Mouse (Mus musculus) CD4-positive helper T cell, adult 2 months (primary cell): ENCODE results near the gene Zdhhc17.
A peak's percentile ranks its signal among the peaks of the same experiment; 100 is the strongest.

Experiments
- DNase-seq: peaks from one replicate; pipeline ENCODE4 v3.0.0-alpha.2; 2012; ENCODE audit warnings: low read depth, missing footprints, low spot score

The Zdhhc17 gene

DNA sequence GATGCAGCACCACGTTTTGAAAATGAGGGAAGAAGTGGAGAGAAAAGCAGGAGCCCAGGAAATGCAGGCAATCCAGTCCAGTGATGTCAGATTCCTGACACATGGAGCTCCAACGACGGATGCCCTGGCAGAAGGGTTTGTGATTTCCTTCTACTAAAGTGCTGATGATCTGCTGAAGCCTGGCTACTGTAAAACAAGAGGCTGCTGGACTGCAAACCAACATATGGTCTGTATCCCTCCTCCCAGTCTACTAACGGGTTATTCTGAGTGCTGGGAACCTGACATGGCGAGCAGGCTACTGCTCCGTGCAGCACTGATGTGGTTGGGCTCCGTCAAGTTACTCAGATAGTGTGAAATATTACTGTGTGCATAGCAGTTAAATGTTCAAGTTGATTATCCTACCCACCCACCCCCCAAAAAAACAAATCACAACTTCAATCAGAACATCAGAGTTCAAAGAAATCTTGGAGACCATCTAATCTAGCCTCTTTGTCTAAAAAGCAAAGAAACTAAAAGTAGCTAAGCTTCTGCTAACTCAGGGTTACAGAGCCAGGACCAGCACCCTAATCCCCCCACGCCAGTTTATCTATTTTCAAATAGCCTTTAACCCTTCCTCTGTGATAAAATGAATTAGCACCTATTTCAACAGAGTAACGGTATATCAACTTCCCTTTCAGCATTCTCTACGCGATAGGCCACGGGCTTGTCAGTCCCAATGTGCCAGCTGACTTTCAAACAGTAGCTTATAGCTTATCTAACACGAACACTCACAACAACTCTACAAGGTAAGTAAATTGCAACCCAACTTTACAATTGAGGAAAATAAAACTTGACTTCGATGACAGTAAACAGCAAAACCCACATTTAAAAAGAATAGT, 4.1 kb downstream of the Zdhhc17 start:
- no peak for DNase-seq

- DNase-seq = no peak
These were observed 5.7 kb downstream of the Zdhhc17 start for GRCm38 (mm10) chr10:111004220-111004619.

DNA sequence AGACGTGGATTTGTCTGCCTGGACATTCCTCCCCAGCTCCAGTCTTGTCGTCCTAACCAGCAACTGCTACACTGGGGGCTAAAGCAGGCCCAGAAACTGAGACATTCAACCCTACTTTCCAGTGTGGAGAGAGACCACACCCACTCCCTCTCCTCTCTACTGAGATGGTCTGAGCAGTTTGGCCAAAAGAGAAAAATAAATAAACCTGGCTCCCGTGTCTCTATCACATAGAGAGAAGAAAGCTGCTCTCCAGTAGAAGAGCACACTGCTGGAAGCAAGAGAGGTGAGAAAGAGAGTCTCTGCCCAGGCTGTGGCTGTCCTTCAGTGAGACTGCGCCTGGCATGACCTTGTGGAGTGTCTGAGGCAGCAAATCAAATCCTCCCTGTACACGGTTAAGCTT, 10.7 kb downstream of the Zdhhc17 start:
- no peak for DNase-seq

GRCm38 (mm10) chr10:110997180-110997579, 12.8 kb downstream of the Zdhhc17 start:
- no peak for DNase-seq

DNA sequence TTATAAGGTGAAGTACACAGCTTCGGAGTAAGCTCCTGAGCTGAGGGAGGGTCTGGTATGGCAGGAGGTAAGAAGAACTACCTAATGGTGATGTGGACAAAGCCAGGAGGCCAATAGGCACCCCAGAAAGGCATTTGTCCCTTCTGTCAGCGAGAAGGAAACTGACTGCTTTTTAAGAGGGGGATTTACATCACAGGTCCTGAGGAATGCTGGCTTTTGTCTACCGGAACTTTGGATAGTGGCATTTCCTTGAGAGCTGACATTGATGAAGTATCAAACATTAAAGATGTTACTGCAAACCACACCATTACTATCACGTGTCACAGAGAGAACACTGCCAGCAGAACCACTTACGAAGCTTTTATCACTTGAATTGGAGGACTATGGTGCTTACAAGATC, 15.2 kb downstream of the Zdhhc17 start:
- no peak for DNase-seq

DNA sequence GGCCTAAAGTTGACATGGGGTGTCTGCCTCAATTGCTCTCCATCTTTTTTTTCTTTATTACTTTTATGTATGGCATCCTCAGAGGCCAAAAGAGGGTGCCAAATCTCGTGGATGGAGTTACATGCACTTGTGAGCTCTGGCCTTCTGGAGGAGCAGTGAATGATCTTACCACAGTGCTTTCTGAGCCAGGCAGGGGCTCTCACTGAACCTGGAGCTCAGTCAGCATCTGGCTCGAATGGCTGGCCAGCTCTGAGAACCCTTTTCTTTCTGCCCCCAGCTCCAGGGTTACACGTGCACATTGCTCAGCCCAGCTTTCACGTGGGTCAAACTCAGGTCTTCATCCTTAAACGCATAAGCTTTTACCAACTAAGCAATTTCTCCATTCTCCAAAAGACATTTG, 16.7 kb downstream of the Zdhhc17 start:
- DNase-seq = no peak

GRCm38 (mm10) chr10:110992047-110992431, 17.9 kb downstream of the Zdhhc17 start:
- no peak for DNase-seq

GRCm38 (mm10) chr10:110991307-110992046, 18.5 kb downstream of the Zdhhc17 start:
- DNase-seq = no peak

DNA sequence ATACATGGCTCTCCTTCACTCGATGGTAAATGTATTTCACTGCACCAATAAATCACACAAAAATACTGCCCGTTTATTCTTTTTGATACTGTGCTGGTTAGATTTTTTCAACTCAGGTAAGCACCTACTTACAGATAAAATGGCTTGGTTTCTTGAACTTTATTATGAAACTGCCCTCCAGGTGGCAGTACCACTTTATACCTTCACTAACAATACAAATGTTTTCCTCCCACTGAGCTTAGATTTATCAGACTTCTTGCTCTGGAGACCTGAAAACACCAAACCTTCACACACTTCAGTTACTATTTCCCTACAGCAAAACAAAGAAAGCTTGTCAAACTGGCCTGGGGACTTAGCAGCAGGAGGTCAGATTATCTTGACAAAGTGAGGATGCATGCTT, 20.2 kb downstream of the Zdhhc17 start:
- peak; percentile 57 for DNase-seq

GRCm38 (mm10) chr10:110986682-110987081, 23.3 kb downstream of the Zdhhc17 start:
- DNase-seq = no peak

GRCm38 (mm10) chr10:110982771-110983170, 27.2 kb downstream of the Zdhhc17 start:
- DNase-seq = no peak

DNA sequence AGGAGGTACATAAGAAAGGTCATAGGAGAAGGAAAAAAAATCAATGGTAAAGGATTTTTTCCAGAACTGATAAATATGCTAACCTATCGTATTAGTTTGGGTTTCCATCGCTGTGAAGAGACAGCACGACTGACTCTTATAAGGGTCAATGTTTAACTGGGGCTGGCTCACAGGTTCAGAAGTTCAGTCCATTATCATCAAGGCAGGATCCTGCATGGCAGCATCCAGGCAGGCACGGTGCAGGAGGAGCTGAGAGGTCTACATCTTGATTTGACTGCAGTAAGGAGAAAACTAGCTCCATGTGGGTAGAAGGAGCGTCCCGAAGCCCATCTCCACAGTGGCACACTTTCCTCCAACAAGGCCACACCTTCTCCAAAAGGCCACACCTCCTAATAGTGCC, 29.5 kb downstream of the Zdhhc17 start:
- no peak for DNase-seq

DNA sequence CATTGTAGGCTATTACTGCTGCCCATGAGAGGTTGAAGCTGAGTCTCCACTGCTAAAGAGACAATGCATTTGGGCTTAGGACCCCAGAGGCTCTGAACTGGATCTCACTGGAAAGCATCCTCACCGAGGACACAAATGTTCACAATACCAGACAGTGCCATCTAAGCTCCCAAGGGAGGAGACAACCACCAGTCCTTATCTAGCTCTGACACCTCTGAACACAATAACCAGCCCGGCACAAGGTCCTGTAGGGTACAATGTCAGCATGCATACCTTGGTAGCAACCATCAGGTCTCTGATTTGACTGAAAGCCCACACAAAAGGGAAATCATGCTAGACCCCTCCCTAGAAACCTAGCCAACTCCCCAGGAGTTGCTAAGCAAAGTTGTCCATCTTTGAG, 30.5 kb downstream of the Zdhhc17 start:
- no peak for DNase-seq

- DNase-seq = no peak
These were observed 32.6 kb downstream of the Zdhhc17 start for GRCm38 (mm10) chr10:110977379-110977778.

DNA sequence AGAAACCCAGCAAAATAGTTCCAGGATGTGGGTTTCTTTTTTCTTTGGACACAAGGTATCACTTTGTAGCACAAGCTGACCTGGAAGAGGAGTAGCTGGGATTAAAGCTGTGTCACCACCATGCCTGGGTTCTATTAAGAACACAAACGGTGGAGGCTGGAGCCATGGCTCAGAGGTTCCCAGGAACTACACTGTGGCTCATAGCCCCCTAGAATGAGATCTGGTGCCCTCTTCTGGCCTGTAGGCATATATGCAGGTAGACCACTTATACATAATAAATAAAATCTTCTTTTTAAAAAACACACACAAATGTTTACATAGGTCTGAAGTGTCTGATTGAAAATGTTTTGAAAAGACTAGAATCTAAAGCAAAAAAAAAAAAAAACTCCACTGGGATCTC, 33.9 kb downstream of the Zdhhc17 start:
- peak; percentile 24 for DNase-seq

- DNase-seq = no peak
These were observed 35.1 kb downstream of the Zdhhc17 start for GRCm38 (mm10) chr10:110974885-110975284.

DNA sequence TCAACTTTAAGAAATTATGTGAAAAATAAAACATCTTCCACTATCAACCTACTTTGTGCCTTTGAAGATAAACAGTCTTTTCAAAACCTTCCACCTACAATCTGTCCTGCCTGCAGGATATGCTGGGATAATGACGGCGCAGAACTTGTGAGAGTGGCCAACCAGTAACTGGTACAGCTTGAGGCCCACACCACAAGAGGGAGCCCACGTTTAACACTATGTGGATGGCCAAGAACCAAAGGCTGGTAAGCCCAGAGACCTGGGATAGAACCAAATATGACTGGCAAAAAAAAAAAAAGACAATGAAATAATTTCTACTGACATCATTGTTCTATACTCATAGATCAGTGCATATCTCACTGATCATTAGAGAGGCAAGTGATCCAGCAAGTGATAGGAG, 35.5 kb downstream of the Zdhhc17 start:
- DNase-seq = peak; percentile 11

- no peak for DNase-seq
These were observed 37.9 kb downstream of the Zdhhc17 start for GRCm38 (mm10) chr10:110971998-110972397.

GRCm38 (mm10) chr10:110971483-110971882, 38.5 kb downstream of the Zdhhc17 start:
- no peak for DNase-seq

- DNase-seq = no peak
These were observed 38.9 kb downstream of the Zdhhc17 start for GRCm38 (mm10) chr10:110971044-110971443.

DNA sequence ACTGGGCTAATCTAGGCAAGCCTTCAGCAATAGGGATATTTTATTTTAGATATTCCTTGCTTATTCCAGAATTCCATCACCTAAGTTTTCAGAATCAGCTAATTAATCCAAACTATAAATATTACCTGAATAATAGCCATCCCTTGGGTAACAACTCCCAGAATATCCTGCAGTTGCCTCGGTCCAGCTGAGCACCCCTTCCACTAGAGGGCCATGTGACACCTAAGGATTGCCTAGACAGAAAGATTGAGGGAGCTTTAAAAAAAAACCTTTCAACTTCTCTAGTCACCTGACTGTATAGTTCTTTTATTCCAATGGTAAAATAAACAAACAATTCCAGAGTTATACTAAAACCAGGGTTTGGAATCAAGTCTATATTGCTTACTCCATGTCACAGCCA, 47.8 kb downstream of the Zdhhc17 start:
- no peak for DNase-seq

DNA sequence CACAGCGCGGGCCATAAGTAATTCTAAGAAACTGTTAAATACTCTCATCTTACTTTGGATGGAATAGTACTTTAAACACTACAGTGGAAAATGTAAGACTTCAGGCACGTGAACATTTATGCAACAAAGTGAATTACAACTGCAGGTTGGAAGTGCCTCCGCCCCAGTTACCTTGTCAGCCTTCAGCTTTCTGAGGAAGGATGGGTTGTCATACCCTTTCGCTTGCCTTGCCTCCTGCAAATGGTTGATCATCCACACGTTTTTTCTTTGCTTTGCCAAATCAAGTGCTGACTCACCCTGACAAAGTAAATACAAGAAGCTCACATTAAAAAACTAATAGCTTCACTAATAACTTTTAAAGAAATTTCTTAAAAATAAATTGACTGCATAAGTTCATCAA, 49.1 kb downstream of the Zdhhc17 start:
- no peak for DNase-seq

DNA sequence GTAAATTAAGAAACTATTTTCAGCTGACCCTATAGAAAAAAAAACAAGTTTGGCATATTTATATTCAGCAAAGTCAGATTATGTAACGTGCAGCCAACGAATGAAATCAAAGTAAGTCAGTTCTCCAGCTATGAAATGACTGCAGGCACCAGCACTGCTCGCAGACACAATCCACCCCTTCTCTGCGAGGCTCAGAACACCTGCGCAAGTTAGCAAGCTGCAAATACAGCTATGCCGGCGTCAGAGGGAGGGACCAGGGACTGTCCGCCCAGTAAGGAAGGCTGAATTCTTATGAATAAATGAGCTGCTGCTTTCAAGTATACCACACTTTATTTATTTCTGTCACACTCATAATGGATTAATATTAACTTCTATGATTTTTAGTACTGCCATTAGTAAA, 50.2 kb downstream of the Zdhhc17 start:
- no peak for DNase-seq
